Mouse (Mus musculus): ENCODE results near the gene Sirt5. TPM values are rescaled to one million over a fixed set of nuclear protein-coding genes. Genes with fewer than 3 reads are reported as not detected.

The Sirt5 gene
- polyA plus RNA-seq, 1 experiment from 2014 or later = 19.6 TPM

- Histone ChIP-seq H3K4me2 (replicated peaks; ENCODE audit: low read depth, low read length) (no peak overlapping the region), H3K4me1 (ENCODE audit: insufficient read depth, low read length) (peaks cover 5% of the 10 kb centered on the region; the same call in 1 of the 2 replicates), H3K9me3 (ENCODE audit: low read length) (no peaks in the 10 kb centered on the region; the same call in 1 of the 2 replicates), H3K9ac (replicated peaks; ENCODE audit: low read length) (no peak overlapping the region), H3K36me3 (ENCODE audit: insufficient read depth, low read length) (peaks cover 25% of the 10 kb centered on the region), H3K27me3 (ENCODE audit: insufficient read depth, low read length) (no peaks in the 10 kb centered on the region), H3K27ac (ENCODE audit: low read length) (no peak overlapping the region), H3K4me3 (ENCODE audit: low read length) (no peak overlapping the region)
- ATAC-seq (ENCODE audit: low FRiP score, low TSS enrichment) = no peak
- WGBS = 74% methylated on average over 6 of the region's 6 CpGs
Observed at GRCm38 (mm10) chr13:43370063-43370462, 4.8 kb downstream of the Sirt5 start.

- peaks cover 31% of the 10 kb centered on the region for H3K36me3 ChIP-seq (ENCODE audit: insufficient read depth, low read length)
- H3K4me1 ChIP-seq (ENCODE audit: insufficient read depth, low read length) = no peaks in the 10 kb centered on the region; the same call in 1 of the 2 replicates
- 93% methylated on average over 1 of the region's 1 CpGs for WGBS
- ATAC-seq (ENCODE audit: low FRiP score, low TSS enrichment) = no peak
- no peaks in the 10 kb centered on the region for H3K27me3 ChIP-seq (ENCODE audit: insufficient read depth, low read length)
- no peak overlapping the region for H3K4me3 ChIP-seq (ENCODE audit: low read length)
- no peak overlapping the region for H3K9ac ChIP-seq (replicated peaks; ENCODE audit: low read length)
- H3K27ac ChIP-seq (ENCODE audit: low read length) = no peak overlapping the region
- no peaks in the 10 kb centered on the region; the same call in 1 of the 2 replicates for H3K9me3 ChIP-seq (ENCODE audit: low read length)
- no peak overlapping the region for H3K4me2 ChIP-seq (replicated peaks; ENCODE audit: low read depth, low read length)
Observed at GRCm38 (mm10) chr13:43372892-43373291, 7.6 kb downstream of the Sirt5 start.

DNA sequence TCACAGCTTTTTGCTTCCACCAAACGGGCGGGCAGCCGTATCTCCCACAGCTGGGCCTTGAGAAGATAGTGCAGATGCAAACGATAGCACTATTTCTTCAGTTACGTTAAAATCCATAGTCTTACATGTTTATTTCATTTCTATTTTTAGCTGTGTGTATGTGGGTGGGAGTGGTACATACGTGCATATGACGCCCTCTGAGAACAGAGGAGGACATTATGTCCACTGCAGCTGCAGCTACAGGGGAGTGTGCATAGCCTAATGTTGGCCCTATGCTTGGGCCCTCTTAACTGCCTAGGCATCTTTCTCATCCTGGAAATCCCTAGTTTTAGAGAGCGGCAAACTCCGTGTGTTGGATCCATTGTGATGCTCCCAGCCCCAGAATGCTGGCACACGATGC, 8.9 kb downstream of the Sirt5 start:
- WGBS = 87% methylated on average over 10 of the region's 10 CpGs
- Histone ChIP-seq H3K9me3 (ENCODE audit: low read length) (no peaks in the 10 kb centered on the region; the same call in 1 of the 2 replicates), H3K9ac (replicated peaks; ENCODE audit: low read length) (no peak overlapping the region), H3K4me2 (replicated peaks; ENCODE audit: low read depth, low read length) (no peak overlapping the region), H3K4me3 (ENCODE audit: low read length) (no peak overlapping the region), H3K36me3 (ENCODE audit: insufficient read depth, low read length) (peaks cover 31% of the 10 kb centered on the region), H3K4me1 (ENCODE audit: insufficient read depth, low read length) (no peaks in the 10 kb centered on the region; the same call in 1 of the 2 replicates), H3K27me3 (ENCODE audit: insufficient read depth, low read length) (no peaks in the 10 kb centered on the region), H3K27ac (ENCODE audit: low read length) (no peak overlapping the region)
- ATAC-seq (ENCODE audit: low FRiP score, low TSS enrichment) = no peak

GRCm38 (mm10) chr13:43374918-43375432, 9.7 kb downstream of the Sirt5 start:
- no peak for ATAC-seq (ENCODE audit: low FRiP score, low TSS enrichment)
- no peak overlapping the region for H3K4me2 ChIP-seq (replicated peaks; ENCODE audit: low read depth, low read length)
- H3K27me3 ChIP-seq (ENCODE audit: insufficient read depth, low read length) = no peaks in the 10 kb centered on the region
- H3K4me3 ChIP-seq (ENCODE audit: low read length) = no peak overlapping the region
- H3K4me1 ChIP-seq (ENCODE audit: insufficient read depth, low read length) = no peaks in the 10 kb centered on the region; the same call in 1 of the 2 replicates
- no peak overlapping the region for H3K27ac ChIP-seq (ENCODE audit: low read length)
- WGBS = 53% methylated on average over 2 of the region's 2 CpGs
- H3K36me3 ChIP-seq (ENCODE audit: insufficient read depth, low read length) = peaks cover 31% of the 10 kb centered on the region
- H3K9me3 ChIP-seq (ENCODE audit: low read length) = no peaks in the 10 kb centered on the region; the same call in 1 of the 2 replicates
- H3K9ac ChIP-seq (replicated peaks; ENCODE audit: low read length) = no peak overlapping the region

DNA sequence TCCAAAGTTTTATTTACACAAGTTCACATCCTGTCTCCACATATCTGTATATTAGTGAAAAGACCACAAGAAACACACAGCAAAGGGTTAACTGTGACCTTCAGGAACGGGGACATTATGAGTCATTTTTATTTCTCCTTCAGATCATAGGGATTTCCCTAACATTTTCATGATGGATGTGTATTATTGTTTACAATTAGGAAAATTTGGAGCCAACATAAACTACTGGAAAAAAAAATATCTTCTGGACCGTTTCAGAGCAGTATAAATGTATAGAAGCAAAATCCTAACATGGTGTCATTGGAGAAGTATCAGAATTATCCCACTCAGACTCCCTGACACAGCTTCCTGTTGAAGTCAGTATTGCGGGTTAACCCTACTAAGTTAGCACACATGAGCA, 14.7 kb downstream of the Sirt5 start:
- peaks cover 16% of the 10 kb centered on the region; the same call in 1 of the 2 replicates for H3K36me3 ChIP-seq (ENCODE audit: insufficient read depth, low read length)
- H3K4me1 ChIP-seq (ENCODE audit: insufficient read depth, low read length) = no peaks in the 10 kb centered on the region
- no peak overlapping the region for H3K27ac ChIP-seq (ENCODE audit: low read length)
- no peaks in the 10 kb centered on the region for H3K27me3 ChIP-seq (ENCODE audit: insufficient read depth, low read length)
- whole genome bisulfite sequencing = 56% methylated on average over 3 of the region's 3 CpGs
- H3K4me3 ChIP-seq (ENCODE audit: low read length) = no peak overlapping the region
- H3K9ac ChIP-seq (replicated peaks; ENCODE audit: low read length) = no peak overlapping the region
- no peak for ATAC-seq (ENCODE audit: low FRiP score, low TSS enrichment)
- no peak overlapping the region for H3K4me2 ChIP-seq (replicated peaks; ENCODE audit: low read depth, low read length)
- H3K9me3 ChIP-seq (ENCODE audit: low read length) = no peaks in the 10 kb centered on the region

DNA sequence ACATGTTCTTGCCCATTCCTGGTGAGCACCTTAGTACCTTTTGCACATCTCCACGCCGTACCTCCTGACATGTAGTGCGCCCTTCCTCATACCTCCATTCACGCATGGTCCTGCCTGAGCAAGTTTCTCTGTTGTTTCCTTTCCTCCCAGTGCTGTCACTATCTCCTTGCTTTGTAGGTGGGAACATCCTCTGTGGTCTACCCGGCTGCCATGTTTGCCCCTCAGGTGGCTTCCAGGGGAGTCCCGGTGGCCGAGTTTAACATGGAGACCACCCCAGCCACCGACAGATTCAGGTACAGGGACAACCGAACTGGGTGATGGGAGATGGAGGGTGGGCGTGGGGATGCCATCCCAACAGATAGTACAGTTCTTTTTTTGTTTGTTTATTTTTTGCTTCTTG, 20.0 kb downstream of the Sirt5 start:
- WGBS = 96% methylated on average over 10 of the region's 10 CpGs
- no peaks in the 10 kb centered on the region for H3K27me3 ChIP-seq (ENCODE audit: insufficient read depth, low read length)
- ATAC-seq (ENCODE audit: low FRiP score, low TSS enrichment) = no peak
- H3K4me3 ChIP-seq (ENCODE audit: low read length) = no peak overlapping the region
- H3K27ac ChIP-seq (ENCODE audit: low read length) = no peak overlapping the region
- H3K9ac ChIP-seq (replicated peaks; ENCODE audit: low read length) = no peak overlapping the region
- peaks cover 15% of the 10 kb centered on the region for H3K36me3 ChIP-seq (ENCODE audit: insufficient read depth, low read length)
- no peaks in the 10 kb centered on the region for H3K4me1 ChIP-seq (ENCODE audit: insufficient read depth, low read length)
- H3K9me3 ChIP-seq (ENCODE audit: low read length) = peaks cover 5% of the 10 kb centered on the region
- no peak overlapping the region for H3K4me2 ChIP-seq (replicated peaks; ENCODE audit: low read depth, low read length)

- peaks cover 13% of the 10 kb centered on the region; the same call in 1 of the 2 replicates for H3K9me3 ChIP-seq (ENCODE audit: low read length)
- H3K4me1 ChIP-seq (ENCODE audit: insufficient read depth, low read length) = peaks cover 7% of the 10 kb centered on the region
- H3K36me3 ChIP-seq (ENCODE audit: insufficient read depth, low read length) = peaks cover 39% of the 10 kb centered on the region; the same call in 1 of the 2 replicates
- 55% methylated on average over 13 of the region's 17 CpGs for WGBS
- peak; percentile 37; the same call in 1 of the 2 replicates for ATAC-seq (ENCODE audit: low FRiP score, low TSS enrichment)
- H3K27me3 ChIP-seq (ENCODE audit: insufficient read depth, low read length) = no peaks in the 10 kb centered on the region
- no peak overlapping the region; the same call in 1 of the 2 replicates for H3K27ac ChIP-seq (ENCODE audit: low read length)
- peak overlapping the region; percentile 78 for H3K4me2 ChIP-seq (replicated peaks; ENCODE audit: low read depth, low read length)
- H3K4me3 ChIP-seq (ENCODE audit: low read length) = peak overlapping the region; percentile 80
- no peak overlapping the region; the same call in 1 of the 2 replicates for H3K9ac ChIP-seq (replicated peaks; ENCODE audit: low read length)
Observed at GRCm38 (mm10) chr13:43397700-43398296, 32.5 kb downstream of the Sirt5 start.

DNA sequence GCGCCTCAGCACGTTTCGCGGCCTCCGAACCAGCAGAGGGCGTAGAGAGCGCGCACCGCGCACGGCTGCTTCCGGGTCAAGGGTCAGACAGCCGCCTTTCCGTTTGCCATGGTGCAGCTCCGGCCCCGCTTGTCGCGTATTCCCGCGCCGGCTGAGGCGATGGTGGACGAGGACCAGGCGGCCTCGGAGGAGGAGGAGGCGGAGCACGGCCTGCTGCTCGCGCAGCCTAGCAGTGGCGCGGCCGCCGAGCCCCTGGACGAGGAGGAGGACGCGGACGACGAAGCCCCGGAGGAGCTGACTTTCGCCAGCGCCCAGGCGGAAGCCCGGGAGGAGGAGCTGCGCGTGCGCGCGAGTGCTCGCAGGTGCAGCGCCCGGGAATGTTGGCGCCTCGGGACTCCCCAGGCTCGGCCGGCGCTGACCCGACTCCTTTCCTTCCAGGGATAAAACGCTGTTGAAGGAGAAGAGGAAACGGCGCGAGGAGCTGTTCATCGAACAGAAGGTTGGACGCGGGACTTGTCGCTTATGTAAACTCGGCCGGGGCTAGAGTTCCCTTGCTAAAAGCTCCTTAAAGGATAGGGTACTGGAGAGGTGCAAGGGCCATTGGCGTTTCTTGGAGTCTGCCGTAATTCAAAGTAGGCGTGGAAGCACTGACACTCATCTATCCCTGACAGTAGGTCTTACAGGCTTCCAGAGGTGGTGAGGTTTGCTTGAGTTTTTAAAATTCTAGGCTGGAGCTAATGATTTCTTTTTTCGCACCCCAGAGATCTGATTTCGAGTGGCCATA, 33.2 kb downstream of the Sirt5 start, which contains the start of gene Nol7:
TSS of gene Nol7 (plus strand) at position 94 of the 784 bp plus-strand sequence.
- Histone ChIP-seq H3K9ac (replicated peaks; ENCODE audit: low read length) (peak within 1 kb of the TSS; percentile 94), H3K27ac (ENCODE audit: low read length) (peak within 1 kb of the TSS; percentile 97), H3K4me1 (ENCODE audit: insufficient read depth, low read length) (peaks cover 7% of the 10 kb centered on the region), H3K4me3 (ENCODE audit: low read length) (peak within 1 kb of the TSS; percentile 80), H3K9me3 (ENCODE audit: low read length) (peaks cover 13% of the 10 kb centered on the region; the same call in 1 of the 2 replicates), H3K27me3 (ENCODE audit: insufficient read depth, low read length) (no peaks in the 10 kb centered on the region), H3K4me2 (replicated peaks; ENCODE audit: low read depth, low read length) (peak within 1 kb of the TSS; percentile 78), H3K36me3 (ENCODE audit: insufficient read depth, low read length) (peaks cover 42% of the 10 kb centered on the region)
- WGBS = 1% methylated on average over 70 of the region's 72 CpGs
- peak; percentile 95 for ATAC-seq (ENCODE audit: low FRiP score, low TSS enrichment)

GRCm38 (mm10) chr13:43399576-43399975, 34.3 kb downstream of the Sirt5 start:
- H3K36me3 ChIP-seq (ENCODE audit: insufficient read depth, low read length) = peaks cover 39% of the 10 kb centered on the region
- H3K4me2 ChIP-seq (replicated peaks; ENCODE audit: low read depth, low read length) = peak overlapping the region; percentile 78
- H3K9ac ChIP-seq (replicated peaks; ENCODE audit: low read length) = no peak overlapping the region
- no peak overlapping the region for H3K27ac ChIP-seq (ENCODE audit: low read length)
- ATAC-seq (ENCODE audit: low FRiP score, low TSS enrichment) = no peak
- no peaks in the 10 kb centered on the region for H3K27me3 ChIP-seq (ENCODE audit: insufficient read depth, low read length)
- H3K9me3 ChIP-seq (ENCODE audit: low read length) = peaks cover 7% of the 10 kb centered on the region; the same call in 1 of the 2 replicates
- 0 out of 2 replicates have a peak overlapping the region, but pooled peaks have one; percentile 80 for H3K4me3 ChIP-seq (ENCODE audit: low read length)
- 82% methylated on average over 5 of the region's 5 CpGs for WGBS
- H3K4me1 ChIP-seq (ENCODE audit: insufficient read depth, low read length) = peaks cover 7% of the 10 kb centered on the region
